Mouse (Mus musculus) lung, postnatal 0 days (tissue): ENCODE data around the gene Serpinb5. TPM values are rescaled to one million over a fixed set of nuclear protein-coding genes. Genes with fewer than 3 reads are reported as not detected.

ENCODE experiments used
- ATAC-seq: fragments of 200-750 bp; cut with Nextera tagmentation; 2 replicates; pipeline ENCODE4 v1.8.0; 2017; ENCODE audit warnings: moderate library complexity
- DNase-seq: peaks from one replicate; pipeline ENCODE4 v3.0.0-alpha.2; 2016; ENCODE audit warnings: low spot score
- H3K27ac ChIP-seq: fragments of 300-500 bp; sonication (generic); 2 replicates; pipeline ENCODE4 v1.5.1; 2014; ENCODE audit warnings: antibody characterized with exemption, mild to moderate bottlenecking, low read length, mixed read lengths
- H3K27me3 ChIP-seq: fragments of 300-500 bp; sonication (generic); replicated peaks from 2 replicates; pipeline ENCODE4 v1.6.1; 2014; ENCODE audit warnings: low read length, mixed read lengths; ENCODE audit not compliant: insufficient read depth
- H3K36me3 ChIP-seq: fragments of 300-500 bp; sonication (generic); 2 replicates; pipeline ENCODE4 v1.6.1; 2014; ENCODE audit warnings: low read length, mixed read lengths; ENCODE audit not compliant: insufficient read depth
- H3K4me1 ChIP-seq: fragments of 300-500 bp; sonication (generic); 2 replicates; pipeline ENCODE4 v1.6.1; 2014; ENCODE audit warnings: antibody characterized with exemption, low read depth, low read length, mixed read lengths; ENCODE audit not compliant: insufficient read depth
- H3K4me2 ChIP-seq: fragments of 300-500 bp; sonication (generic); replicated peaks from 2 replicates; pipeline ENCODE4 v1.6.1; 2014; ENCODE audit warnings: low read depth, mild to moderate bottlenecking, low read length, moderate library complexity, mixed read lengths
- H3K4me3 ChIP-seq: fragments of 300-500 bp; sonication (generic); 2 replicates; pipeline ENCODE4 v1.5.1; 2014; ENCODE audit warnings: low read depth, low read length
- H3K9ac ChIP-seq: fragments of 300-500 bp; sonication (generic); replicated peaks from 2 replicates; pipeline ENCODE4 v1.6.1; 2014; ENCODE audit warnings: low read depth, mild to moderate bottlenecking
- H3K9me3 ChIP-seq: fragments of 300-500 bp; sonication (generic); 2 replicates; pipeline ENCODE4 v1.6.1; 2016; ENCODE audit warnings: low read length, mixed read lengths
- CTCF ChIP-seq: IDR thresholded peaks from 2 replicates; pipeline ENCODE4 v1.5.1; 2016; ENCODE audit warnings: antibody characterized with exemption, mild to moderate bottlenecking
- EP300 ChIP-seq: IDR thresholded peaks from 2 replicates; pipeline ENCODE4 v1.6.1; 2016; ENCODE audit warnings: antibody characterized with exemption, mild to moderate bottlenecking, control low read depth
- WGBS: fragments of 180-500 bp; shearing (Covaris S2); extraction: QIAGEN DNeasy Blood & Tissue Kit; methylation state at CpG from one replicate; pipeline ENCODE4 v1.1.7; 2014; 5-methylcytosine and 5-hydroxymethylcytosine counted together
- polyA plus RNA-seq: library from polyadenylated mRNA; unstranded; fragments of >200 nt; fragmentation: Nextera tagmentation; extraction: Ambion mirVana; gene quantifications from 2 replicates; pipeline ENCODE4 v1.2.1, GENCODE M21; 2015

The Serpinb5 gene
- 0.13 and 0.18 TPM in 2 replicates for polyA plus RNA-seq

GRCm38 (mm10) chr1:106860847-106861246 is at the start of gene Serpinb5:
TSS of gene Serpinb5 (plus strand) at chr1:106861173.
- Histone ChIP-seq H3K9me3 (no peaks in the 10 kb centered on the region), H3K27ac (no peak within 1 kb of the TSS), H3K27me3 (no peaks in the 10 kb centered on the region), H3K4me1 (no peaks in the 10 kb centered on the region), H3K36me3 (no peaks in the 10 kb centered on the region), H3K4me3 (no peak within 1 kb of the TSS), H3K4me2 (no peak within 1 kb of the TSS), H3K9ac (no peak within 1 kb of the TSS)
- no peak for ATAC-seq
- no peak for DNase-seq
- 40% methylated on average over 8 of the region's 8 CpGs for WGBS
- TF ChIP-seq EP300 (no peak), CTCF (no peak)

- Histone ChIP-seq H3K9ac (no peak overlapping the region), H3K27ac (no peak overlapping the region), H3K4me3 (no peak overlapping the region), H3K4me1 (no peaks in the 10 kb centered on the region), H3K27me3 (no peaks in the 10 kb centered on the region), H3K9me3 (no peaks in the 10 kb centered on the region), H3K36me3 (no peaks in the 10 kb centered on the region), H3K4me2 (no peak overlapping the region)
- ATAC-seq (no peak), DNase-seq (no peak)
- 51% methylated on average over 5 of the region's 5 CpGs for WGBS
- TF ChIP-seq EP300 (no peak), CTCF (no peak)
Measured at GRCm38 (mm10) chr1:106814864-106815263, 46.1 kb upstream of the Serpinb5 start.

- WGBS = 82% methylated on average over 6 of the region's 6 CpGs
- TF ChIP-seq EP300 = no peak
- TF ChIP-seq CTCF = no peak
- Histone ChIP-seq H3K27me3 (no peaks in the 10 kb centered on the region), H3K36me3 (no peaks in the 10 kb centered on the region), H3K4me1 (no peaks in the 10 kb centered on the region), H3K4me3 (no peak overlapping the region), H3K27ac (no peak overlapping the region), H3K9me3 (no peaks in the 10 kb centered on the region), H3K4me2 (no peak overlapping the region), H3K9ac (no peak overlapping the region)
- no peak for ATAC-seq
- DNase-seq = no peak
Measured at GRCm38 (mm10) chr1:106815265-106815664, 45.7 kb upstream of the Serpinb5 start.

GRCm38 (mm10) chr1:106816766-106817165 is 44.2 kb upstream of the Serpinb5 start:
- no peaks in the 10 kb centered on the region for H3K4me1 ChIP-seq
- no peak overlapping the region for H3K27ac ChIP-seq
- WGBS = 82% methylated on average over 11 of the region's 11 CpGs

GRCm38 (mm10) chr1:106818323-106818722 is 42.6 kb upstream of the Serpinb5 start:
- no peak overlapping the region for H3K4me3 ChIP-seq
- no peaks in the 10 kb centered on the region for H3K4me1 ChIP-seq
- peak; percentile 78 for DNase-seq
- no peak overlapping the region for H3K9ac ChIP-seq
- no peaks in the 10 kb centered on the region for H3K36me3 ChIP-seq
- no peaks in the 10 kb centered on the region for H3K27me3 ChIP-seq
- 6% methylated on average over 4 of the region's 4 CpGs for WGBS
- ATAC-seq = no peak
- no peak overlapping the region for H3K4me2 ChIP-seq
- H3K9me3 ChIP-seq = no peaks in the 10 kb centered on the region
- no peak overlapping the region for H3K27ac ChIP-seq
- TF ChIP-seq EP300 (no peak), CTCF (peak; percentile 73)

More at GRCm38 (mm10) chr1:106816766-106817165, 44.2 kb upstream of the Serpinb5 start:
- ATAC-seq (no peak), DNase-seq (no peak)
- H3K4me3 ChIP-seq = no peak overlapping the region
- H3K9ac ChIP-seq = no peak overlapping the region
- no peak overlapping the region for H3K4me2 ChIP-seq
- H3K9me3 ChIP-seq = no peaks in the 10 kb centered on the region
- no peak for TF ChIP-seq CTCF
- TF ChIP-seq EP300 = no peak
- H3K36me3 ChIP-seq = no peaks in the 10 kb centered on the region
- no peaks in the 10 kb centered on the region for H3K27me3 ChIP-seq

- Histone ChIP-seq H3K27ac (no peak overlapping the region), H3K4me2 (no peak overlapping the region), H3K27me3 (no peaks in the 10 kb centered on the region), H3K9ac (no peak overlapping the region), H3K9me3 (no peaks in the 10 kb centered on the region), H3K4me1 (no peaks in the 10 kb centered on the region), H3K4me3 (no peak overlapping the region), H3K36me3 (no peaks in the 10 kb centered on the region)
- 71% methylated on average over 3 of the region's 3 CpGs for WGBS
- DNase-seq (no peak), ATAC-seq (no peak)
- TF ChIP-seq CTCF (no peak), EP300 (no peak)
Measured at GRCm38 (mm10) chr1:106822297-106822696, 38.7 kb upstream of the Serpinb5 start.

GRCm38 (mm10) chr1:106828784-106829183 is 32.2 kb upstream of the Serpinb5 start:
- Histone ChIP-seq H3K27me3 (no peaks in the 10 kb centered on the region), H3K9ac (no peak overlapping the region), H3K4me2 (no peak overlapping the region), H3K9me3 (no peaks in the 10 kb centered on the region), H3K27ac (no peak overlapping the region), H3K4me1 (no peaks in the 10 kb centered on the region), H3K36me3 (no peaks in the 10 kb centered on the region), H3K4me3 (no peak overlapping the region)
- TF ChIP-seq EP300 (no peak), CTCF (no peak)
- WGBS = 57% methylated on average over 4 of the region's 4 CpGs
- DNase-seq (no peak), ATAC-seq (no peak)
